Mouse (Mus musculus): ENCODE results near the gene Gm27021. TPM values are rescaled to one million over a fixed set of nuclear protein-coding genes. Genes with fewer than 3 reads are reported as not detected.

Gm27021 gene
- total RNA-seq (2021) (not detected), polyA plus RNA-seq (2012; rRNA removed) (not detected in 2 replicates)
- long read RNA-seq, partial matches to known transcripts = 1 of 1 reads
- long read RNA-seq, other reads (novel, unspliced or antisense) = 0 of 1 reads

GRCm38 (mm10) chr8:120667561-120668373 is at the start of gene Gm27021, which contains the start of gene Cox4i1:
Gene Gm27021, minus strand, starts transcription at chr8:120668079.
Gene Cox4i1, plus strand, starts transcription at chr8:120668222.
- peaks cover 3% of the 10 kb centered on the region; the same call in 1 of the 2 replicates for H3K36me3 ChIP-seq (ENCODE audit: control insufficient read depth, insufficient read depth, low read length)
- TF ChIP-seq EP300 (IDR thresholded peaks at IDR 0.05; ENCODE audit: insufficient read depth, low read depth, low read length) (0 out of 2 replicates have a peak, but pooled peaks have one; percentile 5), POLR2A (IDR thresholded peaks at IDR 0.05; ENCODE audit: insufficient read depth, low read depth, low read length) (peak; percentile 82), CTCF (IDR thresholded peaks at IDR 0.05) (peak; percentile 33)
- H3K79me2 ChIP-seq (replicated peaks; ENCODE audit: control insufficient read depth, insufficient read depth, low read length) = peaks cover 2% of the 10 kb centered on the region
- H3K4me1 ChIP-seq (ENCODE audit: control insufficient read depth, insufficient read depth, low read length) = peaks cover 10% of the 10 kb centered on the region
- DNase-seq = peak; percentile 93 to 95
- intact Hi-C loops (cut with DNase I) = no loop called here
- H3K27me3 ChIP-seq (ENCODE audit: control insufficient read depth, insufficient read depth, low read length) = no peaks in the 10 kb centered on the region
- peak within 1 kb of the TSS; percentile 97 for H3K9ac ChIP-seq (ENCODE audit: low read depth, low read length)
- under 1% methylated on average over 102 of the region's 105 CpGs for WGBS
- peak within 1 kb of the TSS; percentile 97 for H3K27ac ChIP-seq
- peak within 1 kb of the TSS; percentile 83 for H3K4me3 ChIP-seq

- DNase-seq = no peak
- intact Hi-C loops (cut with DNase I) = no loop called here
- 74% methylated on average over 15 of the region's 15 CpGs for WGBS
Observed at GRCm38 (mm10) chr8:120715996-120716680, 48.3 kb upstream of the Gm27021 start.

GRCm38 (mm10) chr8:120715200-120715599 is 47.3 kb upstream of the Gm27021 start:
- intact Hi-C loops (cut with DNase I) = no loop called here
- H3K27ac ChIP-seq = no peak overlapping the region
- no peak for DNase-seq
- H3K4me3 ChIP-seq = no peak overlapping the region
- H3K79me2 ChIP-seq (replicated peaks; ENCODE audit: control insufficient read depth, insufficient read depth, low read length) = no peaks in the 10 kb centered on the region
- TF ChIP-seq POLR2A (IDR thresholded peaks at IDR 0.05; ENCODE audit: insufficient read depth, low read depth, low read length) = no peak
- no peak for TF ChIP-seq EP300 (IDR thresholded peaks at IDR 0.05; ENCODE audit: insufficient read depth, low read depth, low read length)
- no peak for TF ChIP-seq CTCF (IDR thresholded peaks at IDR 0.05)
- 54% methylated on average over 6 of the region's 6 CpGs for WGBS
- H3K4me1 ChIP-seq (ENCODE audit: control insufficient read depth, insufficient read depth, low read length) = no peaks in the 10 kb centered on the region
- no peaks in the 10 kb centered on the region for H3K36me3 ChIP-seq (ENCODE audit: control insufficient read depth, insufficient read depth, low read length)
- no peak overlapping the region for H3K9ac ChIP-seq (ENCODE audit: low read depth, low read length)
- no peaks in the 10 kb centered on the region for H3K27me3 ChIP-seq (ENCODE audit: control insufficient read depth, insufficient read depth, low read length)

More at GRCm38 (mm10) chr8:120715996-120716680, 48.3 kb upstream of the Gm27021 start:
- H3K4me3 ChIP-seq = no peak overlapping the region
- no peaks in the 10 kb centered on the region for H3K27me3 ChIP-seq (ENCODE audit: control insufficient read depth, insufficient read depth, low read length)
- H3K4me1 ChIP-seq (ENCODE audit: control insufficient read depth, insufficient read depth, low read length) = no peaks in the 10 kb centered on the region
- no peaks in the 10 kb centered on the region for H3K36me3 ChIP-seq (ENCODE audit: control insufficient read depth, insufficient read depth, low read length)
- TF ChIP-seq CTCF (IDR thresholded peaks at IDR 0.05) (no peak), POLR2A (IDR thresholded peaks at IDR 0.05; ENCODE audit: insufficient read depth, low read depth, low read length) (no peak)
- no peak overlapping the region for H3K9ac ChIP-seq (ENCODE audit: low read depth, low read length)
- H3K79me2 ChIP-seq (replicated peaks; ENCODE audit: control insufficient read depth, insufficient read depth, low read length) = no peaks in the 10 kb centered on the region
- H3K27ac ChIP-seq = no peak overlapping the region

GRCm38 (mm10) chr8:120709176-120709575 is 41.3 kb upstream of the Gm27021 start:
- Histone ChIP-seq H3K27ac (no peak overlapping the region), H3K36me3 (ENCODE audit: control insufficient read depth, insufficient read depth, low read length) (no peaks in the 10 kb centered on the region), H3K9ac (ENCODE audit: low read depth, low read length) (no peak overlapping the region), H3K79me2 (replicated peaks; ENCODE audit: control insufficient read depth, insufficient read depth, low read length) (no peaks in the 10 kb centered on the region), H3K27me3 (ENCODE audit: control insufficient read depth, insufficient read depth, low read length) (no peaks in the 10 kb centered on the region), H3K4me3 (no peak overlapping the region), H3K4me1 (ENCODE audit: control insufficient read depth, insufficient read depth, low read length) (no peaks in the 10 kb centered on the region; the same call in 1 of the 2 replicates)
- 47% methylated on average over 10 of the region's 10 CpGs for WGBS
- TF ChIP-seq EP300 (IDR thresholded peaks at IDR 0.05; ENCODE audit: insufficient read depth, low read depth, low read length) = no peak
- TF ChIP-seq CTCF (IDR thresholded peaks at IDR 0.05) = no peak
- no peak for TF ChIP-seq POLR2A (IDR thresholded peaks at IDR 0.05; ENCODE audit: insufficient read depth, low read depth, low read length)
- no peak for DNase-seq
- intact Hi-C loops (cut with DNase I) = no loop called here

- Histone ChIP-seq H3K27ac (no peak overlapping the region), H3K79me2 (replicated peaks; ENCODE audit: control insufficient read depth, insufficient read depth, low read length) (no peaks in the 10 kb centered on the region), H3K27me3 (ENCODE audit: control insufficient read depth, insufficient read depth, low read length) (no peaks in the 10 kb centered on the region), H3K4me1 (ENCODE audit: control insufficient read depth, insufficient read depth, low read length) (no peaks in the 10 kb centered on the region; the same call in 1 of the 2 replicates), H3K36me3 (ENCODE audit: control insufficient read depth, insufficient read depth, low read length) (no peaks in the 10 kb centered on the region), H3K9ac (ENCODE audit: low read depth, low read length) (no peak overlapping the region), H3K4me3 (no peak overlapping the region)
- TF ChIP-seq CTCF (IDR thresholded peaks at IDR 0.05) (no peak), EP300 (IDR thresholded peaks at IDR 0.05; ENCODE audit: insufficient read depth, low read depth, low read length) (no peak), POLR2A (IDR thresholded peaks at IDR 0.05; ENCODE audit: insufficient read depth, low read depth, low read length) (no peak)
- WGBS = 70% methylated on average over 3 of the region's 3 CpGs
- intact Hi-C loops (cut with DNase I) = no loop called here
- DNase-seq = no peak
Observed at GRCm38 (mm10) chr8:120706193-120706592, 38.3 kb upstream of the Gm27021 start.

All from heart, adult 2 months (tissue).